Mouse (Mus musculus) kidney, adult 9 months (tissue): ENCODE data around the gene Olfr466.

Source experiments
- DNase-seq: peaks from one replicate; pipeline ENCODE4 v3.0.0; 2022

Gene Olfr466

DNA sequence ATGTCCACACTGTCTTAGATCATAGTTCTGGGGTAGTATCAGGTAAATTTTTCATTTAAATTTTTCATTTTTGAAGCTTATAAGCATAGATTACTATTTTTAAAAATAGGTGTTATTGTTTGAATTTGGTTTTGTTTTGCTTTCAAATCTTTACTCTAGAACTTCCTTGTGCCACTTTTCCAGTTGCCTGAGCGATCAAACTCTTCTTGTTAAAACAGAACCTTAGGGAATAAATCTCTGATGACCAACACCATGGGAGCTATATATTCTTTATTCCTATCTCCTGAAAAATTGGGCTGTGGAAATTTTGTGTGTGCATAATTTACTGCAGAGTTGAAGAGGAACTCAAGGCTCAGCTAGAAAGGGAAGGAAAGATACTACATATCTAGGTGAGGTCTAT, at the start of gene Olfr466:
Gene Olfr466 (plus strand): TSS at position 301 of the 400 bp plus-strand sequence.
- DNase-seq = no peak

GRCm38 (mm10) chr13:65100678-65101077, 49.4 kb upstream of the Olfr466 start:
- DNase-seq = no peak

GRCm38 (mm10) chr13:65101232-65101631, 48.8 kb upstream of the Olfr466 start:
- DNase-seq = no peak

DNA sequence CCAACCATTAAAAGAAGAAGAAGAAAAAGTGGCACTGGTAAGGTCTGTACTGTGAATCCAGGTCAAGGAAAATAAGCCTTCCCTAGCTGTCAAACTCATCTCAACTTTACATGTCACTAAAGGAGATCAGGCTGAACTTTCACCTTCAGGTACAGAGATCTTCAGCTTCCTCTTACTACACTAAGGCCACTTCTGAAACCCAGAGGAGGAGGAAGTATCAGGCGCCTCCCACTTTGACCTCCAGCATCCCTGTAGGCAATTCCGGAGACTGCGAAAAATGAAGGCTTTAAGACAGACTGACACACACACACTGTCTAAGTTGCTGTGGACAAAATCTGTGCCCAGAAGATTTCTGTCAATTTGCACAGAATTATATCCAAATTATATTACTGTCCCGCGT, 38.1 kb upstream of the Olfr466 start:
- peak; percentile 49 for DNase-seq

GRCm38 (mm10) chr13:65112459-65113110, 37.5 kb upstream of the Olfr466 start, which contains the start of gene Mfsd14b:
Gene Mfsd14b, minus strand, starts transcription at chr13:65112975.
- peak; percentile 90 for DNase-seq

- no peak for DNase-seq
Measured at GRCm38 (mm10) chr13:65113239-65113638, 36.8 kb upstream of the Olfr466 start.

- DNase-seq = no peak
Measured at GRCm38 (mm10) chr13:65120984-65121383, 29.1 kb upstream of the Olfr466 start.

DNA sequence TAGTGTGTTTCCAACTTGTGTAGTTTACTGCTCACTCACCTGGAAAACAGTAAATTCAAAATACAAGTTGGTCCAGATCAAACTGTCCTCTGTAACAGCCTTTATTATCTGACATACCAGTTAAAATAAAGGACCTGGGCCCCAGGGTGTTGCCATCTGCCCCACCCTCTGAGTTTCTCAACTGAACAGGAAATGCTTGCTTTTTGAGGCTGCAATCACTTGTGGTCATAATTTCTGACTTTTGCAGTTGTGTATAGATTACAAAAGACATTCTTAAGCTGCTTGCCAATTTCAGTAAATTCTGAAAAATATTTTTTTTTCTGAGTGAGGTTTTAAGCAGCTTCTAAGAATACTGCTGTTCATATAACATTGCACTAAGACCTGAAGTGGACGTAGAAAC, 27.9 kb upstream of the Olfr466 start:
- DNase-seq = no peak

GRCm38 (mm10) chr13:65127063-65127847, 22.8 kb upstream of the Olfr466 start:
- DNase-seq = no peak

- no peak for DNase-seq
Measured at GRCm38 (mm10) chr13:65137789-65138188, 12.3 kb upstream of the Olfr466 start, which contains the start of gene Olfr465-ps1. Gene Olfr465-ps1, plus strand, starts transcription at chr13:65138089.

DNA sequence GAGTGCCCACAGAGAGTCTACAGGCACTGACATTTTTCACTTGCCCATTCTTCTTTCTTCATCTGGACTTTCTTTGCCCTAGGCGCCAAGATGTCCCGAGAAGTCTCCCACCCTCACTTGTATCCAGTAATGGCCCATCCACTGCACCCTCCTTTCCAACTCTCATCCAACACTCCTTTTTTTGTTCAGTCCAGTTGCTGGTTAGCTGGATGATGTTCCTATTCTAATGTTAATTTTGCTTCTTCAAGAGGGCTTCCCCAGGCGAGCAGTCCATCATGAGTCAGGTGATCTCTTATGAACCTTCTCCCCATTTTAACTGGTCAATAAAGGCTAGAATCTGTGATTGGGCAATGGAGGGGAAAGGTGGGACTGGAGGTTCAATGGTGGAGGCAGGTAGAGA, 24.1 kb downstream of the Olfr466 start:
- DNase-seq = no peak

- peak; percentile 40 for DNase-seq
Measured at GRCm38 (mm10) chr13:65175734-65176471, 25.9 kb downstream of the Olfr466 start.

- no peak for DNase-seq
Measured at GRCm38 (mm10) chr13:65176472-65177091, 26.5 kb downstream of the Olfr466 start.

- no peak for DNase-seq
Measured at GRCm38 (mm10) chr13:65200667-65201066, 50.6 kb downstream of the Olfr466 start.
